Mouse (Mus musculus): Measurements from ENCODE around the gene Iqcf1.

GRCm38 (mm10) chr9:106478101-106478500 is 21.7 kb upstream of the Iqcf1 start:
- TF ChIP-seq CHD2 (IDR thresholded peaks at IDR 0.05; ENCODE audit: low read depth, low read length) (no peak), HCFC1 (IDR thresholded peaks at IDR 0.05; ENCODE audit: borderline replicate concordance, insufficient read depth, low read length) (no peak), ZC3H11A (IDR thresholded peaks at IDR 0.05; ENCODE audit: borderline replicate concordance, low read depth, low read length) (no peak)
